Mouse (Mus musculus) urinary bladder, postnatal 10 days (tissue): ENCODE measurements around the gene Defa25.
"Not testable (repeated sequence)": the region's sequence is repeated elsewhere in the genome, so short reads cannot be mapped to it uniquely, and the experiment has no call there.

Source experiments
- DNase-seq: peaks from one replicate; pipeline ENCODE4 v3.0.0; 2022; ENCODE audit warnings: low spot score

Gene Defa25

GRCm38 (mm10) chr8:21084142-21084541, at the start of gene Defa25:
Defa25 (plus strand) TSS chr8:21084442.
- DNase-seq: not testable (repeated sequence)

GRCm38 (mm10) chr8:21054747-21055146, 29.5 kb upstream of the Defa25 start, which contains the start of gene Defa23:
Defa23 (plus strand) TSS chr8:21055047.
- DNase-seq: not testable (repeated sequence)

- DNase-seq: not testable (repeated sequence)
These were observed 19.5 kb upstream of the Defa25 start, which contains the start of gene Defa35 for GRCm38 (mm10) chr8:21064738-21065137. Defa35 (plus strand) TSS chr8:21065038.

GRCm38 (mm10) chr8:21093106-21093505, 8.9 kb downstream of the Defa25 start:
- no peak for DNase-seq

GRCm38 (mm10) chr8:21095950-21096349, 11.7 kb downstream of the Defa25 start, which contains the start of gene Gm14851:
Gm14851 (minus strand) TSS chr8:21096050.
- DNase-seq: not testable (repeated sequence)

- not testable (repeated sequence) for DNase-seq
These were observed 50.1 kb downstream of the Defa25 start, which contains the start of gene Defa30 for GRCm38 (mm10) chr8:21134342-21134741. Defa30 (plus strand) TSS chr8:21134642.
